Mouse (Mus musculus) gastrocnemius, adult 2 months (tissue): ENCODE results near the gene Hjurp. TPM values are rescaled to one million over a fixed set of nuclear protein-coding genes. Genes with fewer than 3 reads are reported as not detected.

Experiments
- DNase-seq: peaks from one replicate; pipeline ENCODE4 v3.0.0; 2022
- H3K27ac ChIP-seq: fragments of 200-600 bp; 2 replicates; pipeline ENCODE4 v1.8.1; 2022; ENCODE audit warnings: mild to moderate bottlenecking
- H3K4me3 ChIP-seq: fragments of 200-600 bp; 2 replicates; pipeline ENCODE4 v1.8.1; 2022; ENCODE audit warnings: mild to moderate bottlenecking, moderate library complexity
- CTCF ChIP-seq: fragments of 200-600 bp; IDR thresholded peaks from 2 replicates; pipeline ENCODE4 v1.8.1; 2022; ENCODE audit warnings: antibody characterized with exemption, mild to moderate bottlenecking, moderate library complexity
- intact Hi-C: fragments of 180-260 bp; cut with DNase I; formaldehyde crosslinking; loops from one replicate; pipeline ENCODE4 v1.15.1; 2025
- total RNA-seq, 2 experiments: library from RNA; stranded (reverse); gene quantifications; 2 replicates each; pipeline ENCODE4 v1.2.3; 2021

Hjurp gene
- total RNA-seq, 2 experiments from 2014 or later = 6.1 to 6.6 TPM

DNA sequence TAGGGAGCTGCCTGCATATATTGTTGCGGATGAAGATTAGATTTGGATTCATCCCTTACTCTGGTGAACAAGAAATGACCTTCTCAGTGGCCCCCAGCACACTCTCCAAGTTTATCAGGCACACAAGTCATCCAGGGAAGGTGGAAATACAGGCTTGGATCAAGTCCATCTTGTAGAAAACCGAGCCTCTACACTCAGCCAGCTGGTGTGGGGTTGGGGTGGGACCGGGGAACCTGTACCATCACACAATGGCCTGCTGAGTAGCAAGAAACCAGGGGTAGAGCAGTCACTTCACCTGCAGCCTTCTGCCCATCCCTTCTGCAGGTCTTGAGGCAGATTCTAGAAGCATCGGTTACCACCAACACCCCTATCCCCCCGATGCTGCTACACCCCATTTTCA lies 42.8 kb downstream of the Hjurp start:
- DNase-seq = peak; percentile 27
- intact Hi-C loops = no loop called here
- Histone ChIP-seq H3K4me3 (no peak overlapping the region), H3K27ac (no peak overlapping the region)
- no peak for TF ChIP-seq CTCF

DNA sequence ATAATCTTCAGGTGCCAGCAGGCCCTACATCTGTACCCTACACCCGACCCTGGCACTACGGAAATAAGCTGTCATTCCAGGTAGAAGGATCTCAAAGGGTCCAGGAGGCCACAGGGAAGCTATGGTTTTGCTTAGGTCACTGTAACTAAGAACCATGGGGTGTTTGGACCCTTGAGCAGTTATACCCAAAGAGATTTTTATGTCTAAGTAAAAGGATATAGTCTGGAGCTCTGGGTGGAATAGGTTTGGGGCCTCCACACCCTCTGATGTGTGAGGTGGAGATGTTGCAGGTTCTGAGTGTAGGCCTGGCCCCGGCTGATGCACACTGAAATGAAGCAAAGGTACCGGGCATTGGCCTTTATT lies 43.2 kb downstream of the Hjurp start:
- Histone ChIP-seq H3K27ac (no peak overlapping the region), H3K4me3 (no peak overlapping the region)
- DNase-seq = no peak
- intact Hi-C loops = no loop called here
- TF ChIP-seq CTCF = no peak

- intact Hi-C loops = no loop called here
- TF ChIP-seq CTCF = no peak
- no peak overlapping the region for H3K4me3 ChIP-seq
- H3K27ac ChIP-seq = no peak overlapping the region
- DNase-seq = peak; percentile 47
These were observed 43.8 kb downstream of the Hjurp start for GRCm38 (mm10) chr1:88233421-88234247.

- no peak overlapping the region for H3K4me3 ChIP-seq
- intact Hi-C loops = no loop called here
- no peak for DNase-seq
- no peak for TF ChIP-seq CTCF
- H3K27ac ChIP-seq = no peak overlapping the region
These were observed 44.6 kb downstream of the Hjurp start for GRCm38 (mm10) chr1:88232664-88233380.

GRCm38 (mm10) chr1:88231803-88232499 lies 45.5 kb downstream of the Hjurp start:
- DNase-seq = peak; percentile 13
- TF ChIP-seq CTCF = no peak

DNA sequence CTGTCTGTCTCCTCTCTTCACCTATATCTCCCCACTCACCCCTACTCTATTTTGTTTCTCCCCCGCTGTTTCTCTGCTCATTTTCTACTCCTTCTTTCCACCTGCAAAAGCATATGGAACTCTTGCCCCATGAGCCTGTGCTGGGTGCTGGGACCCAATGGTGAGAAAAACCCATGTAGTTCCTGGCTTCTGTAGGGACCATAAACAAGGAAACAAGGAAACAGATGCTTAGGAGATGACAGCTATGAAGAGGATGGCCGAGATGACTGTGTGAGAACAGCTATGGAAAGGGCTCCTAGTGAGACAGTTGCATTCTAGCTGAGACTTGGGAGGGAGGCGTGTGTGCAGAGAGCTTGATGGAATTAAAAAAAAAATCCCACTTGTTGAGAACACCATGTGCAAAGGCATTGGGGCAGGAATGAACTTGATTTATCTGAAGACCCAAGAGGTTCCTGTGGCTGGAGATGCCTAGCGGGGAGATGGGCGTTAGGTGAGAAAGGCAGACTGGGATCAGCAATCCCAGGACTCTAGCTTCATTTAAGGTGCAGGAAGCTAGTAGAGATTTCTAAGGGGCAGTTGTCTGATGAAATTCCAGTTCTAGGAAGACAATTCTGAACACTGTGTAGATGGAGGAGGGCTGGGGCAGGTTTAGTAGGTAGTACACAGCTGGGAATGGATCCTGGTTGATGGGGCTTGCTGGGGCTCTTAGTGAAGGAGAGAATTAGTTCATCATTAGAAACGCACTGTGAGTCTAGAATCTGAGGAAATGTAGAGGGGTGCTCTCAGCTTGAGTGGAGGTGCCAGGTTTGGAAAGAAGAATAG lies 46.2 kb downstream of the Hjurp start:
- Histone ChIP-seq H3K27ac (no peak overlapping the region), H3K4me3 (no peak overlapping the region)
- no peak for DNase-seq
- no peak for TF ChIP-seq CTCF
- intact Hi-C loops = no loop called here

More at GRCm38 (mm10) chr1:88231803-88232499, 45.5 kb downstream of the Hjurp start:
- intact Hi-C loops = no loop called here
- no peak overlapping the region for H3K27ac ChIP-seq
- no peak overlapping the region for H3K4me3 ChIP-seq

DNA sequence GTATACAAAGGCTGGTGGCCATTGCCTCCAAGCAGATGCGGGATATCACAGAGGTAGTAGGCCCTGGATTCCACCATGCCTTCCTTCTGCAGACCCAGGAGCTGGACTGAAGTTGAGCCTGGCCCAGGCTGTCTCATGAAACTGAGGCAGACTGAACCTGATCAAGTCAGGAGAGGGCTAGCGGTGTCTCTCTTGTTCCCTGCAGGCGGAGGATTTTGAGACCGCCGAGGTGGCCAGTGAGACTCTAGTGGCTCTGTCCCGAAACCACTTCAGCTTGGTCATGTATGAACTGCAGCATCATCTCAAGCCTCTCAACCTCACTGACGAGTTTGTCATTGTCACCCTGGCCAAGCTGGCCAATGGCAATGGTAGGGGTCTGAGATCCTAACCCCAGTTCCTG lies 47.0 kb downstream of the Hjurp start:
- intact Hi-C loops = no loop called here
- Histone ChIP-seq H3K27ac (no peak overlapping the region), H3K4me3 (no peak overlapping the region)
- no peak for TF ChIP-seq CTCF
- DNase-seq = peak; percentile 28

DNA sequence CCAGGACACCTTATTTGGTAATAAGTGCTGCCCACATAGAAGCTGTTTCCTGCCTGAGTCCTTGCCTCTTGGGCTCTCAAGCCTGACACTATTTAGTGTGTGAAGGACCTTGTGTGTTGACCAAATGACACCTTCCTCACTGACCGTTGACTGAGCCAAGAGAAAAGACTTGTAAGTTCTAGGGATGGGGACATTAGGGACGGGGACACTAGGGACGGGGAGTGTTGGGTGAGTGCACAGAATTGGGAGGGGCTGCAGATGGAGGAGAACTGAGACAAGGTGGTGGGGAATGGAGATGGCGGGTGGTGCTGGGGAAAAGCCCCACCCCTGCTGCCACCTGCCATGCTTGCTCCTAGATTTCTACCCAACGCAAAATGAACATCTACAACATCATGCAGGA lies 47.4 kb downstream of the Hjurp start:
- Histone ChIP-seq H3K4me3 (no peak overlapping the region), H3K27ac (no peak overlapping the region)
- intact Hi-C loops = loop anchor here (5.0 kb wide), 1 partner anchor 67 kb away; no protein-coding TSS in a partner anchor
- no peak for TF ChIP-seq CTCF
- DNase-seq = peak; percentile 25

GRCm38 (mm10) chr1:88229566-88229965 lies 47.9 kb downstream of the Hjurp start:
- no peak for DNase-seq
- no peak for TF ChIP-seq CTCF
- Histone ChIP-seq H3K27ac (no peak overlapping the region), H3K4me3 (no peak overlapping the region)
- intact Hi-C loops = loop anchor here (5.0 kb wide), 1 partner anchor 68 kb away; no protein-coding TSS in a partner anchor

GRCm38 (mm10) chr1:88228121-88228520 lies 49.3 kb downstream of the Hjurp start:
- Histone ChIP-seq H3K27ac (no peak overlapping the region), H3K4me3 (no peak overlapping the region)
- peak; percentile 23 for DNase-seq
- intact Hi-C loops = loop anchor here (5.0 kb wide), 1 partner anchor 69 kb away; no protein-coding TSS in a partner anchor
- no peak for TF ChIP-seq CTCF

DNA sequence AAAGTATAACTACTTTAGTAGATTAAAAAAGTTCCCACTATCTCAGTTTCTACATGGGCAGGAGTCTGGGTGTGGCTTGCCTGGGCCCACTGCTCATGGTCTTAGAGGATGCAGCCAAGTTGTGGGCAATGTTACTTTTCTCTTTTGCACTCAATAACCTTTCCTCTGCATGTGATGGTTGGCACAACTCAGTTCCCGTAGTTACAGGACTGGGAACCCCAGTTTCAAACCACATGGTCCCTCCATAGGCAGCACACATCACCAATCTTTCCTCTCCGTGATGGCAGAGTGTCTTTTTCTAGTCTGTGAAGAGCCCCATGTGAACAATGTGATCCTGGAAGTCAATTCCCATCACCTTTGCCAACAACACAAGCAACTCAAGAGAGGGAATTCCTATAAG lies 50.0 kb downstream of the Hjurp start:
- no peak overlapping the region for H3K4me3 ChIP-seq
- no peak for DNase-seq
- no peak overlapping the region for H3K27ac ChIP-seq
- no peak for TF ChIP-seq CTCF
- intact Hi-C loops = loop anchor here (5.0 kb wide), 1 partner anchor 70 kb away; no protein-coding TSS in a partner anchor
